Mouse (Mus musculus) Patski (cell line): ENCODE results near the gene Slc35g3. TPM values are rescaled to one million over a fixed set of nuclear protein-coding genes. Genes with fewer than 3 reads are reported as not detected.

Experiments
- ATAC-seq: fragments of 100-300 bp; one replicate; pipeline ENCODE4 v1.8.0; 2021
- CTCF ChIA-PET: fragments of 350-600 bp; sonication (Branson Sonifier 250); formaldehyde crosslinking; loops from one replicate; lab custom pipeline; 2022; ENCODE audit warnings: inconsistent platforms; lab: Charles Lee
- POLR2A ChIA-PET: fragments of 350-600 bp; sonication (Branson Sonifier 250); formaldehyde crosslinking; loops from one replicate; lab custom pipeline; 2022; ENCODE audit warnings: antibody characterized with exemption, inconsistent platforms; lab: Charles Lee
- DNase-seq: peaks from one replicate; pipeline ENCODE4 v3.0.0-alpha.2; 2011; ENCODE audit warnings: low read depth, low spot score
- H3K27me3 ChIP-seq: fragments of 371-371 bp; one replicate; pipeline ENCODE4 v1.5.1; 2021
- CTCF ChIP-seq: fragments of 100-300 bp; IDR thresholded peaks from one replicate; pipeline ENCODE4 v1.5.1; 2021
- in situ Hi-C: fragments of 300-500 bp; cut with MboI; formaldehyde crosslinking; loops from 3 replicates; pipeline ENCODE4 v1.11.1; 2018; ENCODE audit warnings: low pct_unique_long_range_greater_than_20kb, mixed read lengths
- polyA plus RNA-seq: library from polyadenylated mRNA; unstranded; gene quantifications from one replicate; pipeline ENCODE4 v1.2.3, GENCODE M21; 2021

Gene Slc35g3
- polyA plus RNA-seq, 1 experiment from 2014 or later, result 0.32 TPM

GRCm38 (mm10) chr11:69789431-69789830 lies 27.7 kb upstream of the Slc35g3 start:
- ATAC-seq (no peak), DNase-seq (no peak)
- TF ChIP-seq CTCF, result no peak
- in situ Hi-C loops, result no loop called here
- ChIA-PET POLR2A (interaction anchor here (0.9 to 1.7 kb wide), 3 partner anchors 11 to 32 kb away, joined by 3 to 5 read pairs (median 3); no protein-coding TSS in a partner anchor), CTCF (no interaction called here)
- H3K27me3 ChIP-seq, result no peaks in the 10 kb centered on the region

- in situ Hi-C loops, result no loop called here
- TF ChIP-seq CTCF, result no peak
- ATAC-seq, result no peak
Observed at GRCm38 (mm10) chr11:69787306-69787705, 25.5 kb upstream of the Slc35g3 start.

GRCm38 (mm10) chr11:69784793-69785272 lies 23.1 kb upstream of the Slc35g3 start:
- no peak for TF ChIP-seq CTCF
- DNase-seq, result no peak
- ChIA-PET POLR2A (no interaction called here), CTCF (interaction anchor here (0.7 to 1.9 kb wide), 3 partner anchors 10 to 15 kb away, joined by 3 to 7 read pairs (median 4); no protein-coding TSS in a partner anchor)
- no peaks in the 10 kb centered on the region for H3K27me3 ChIP-seq
- ATAC-seq, result no peak
- in situ Hi-C loops, result no loop called here

More at GRCm38 (mm10) chr11:69787306-69787705, 25.5 kb upstream of the Slc35g3 start:
- POLR2A ChIA-PET, result no interaction called here
- no peaks in the 10 kb centered on the region for H3K27me3 ChIP-seq
- no peak for DNase-seq
- CTCF ChIA-PET, result no interaction called here

- DNase-seq (no peak), ATAC-seq (no peak)
- in situ Hi-C loops, result no loop called here
- H3K27me3 ChIP-seq, result no peaks in the 10 kb centered on the region
- no peak for TF ChIP-seq CTCF
- POLR2A ChIA-PET, result interaction anchor here (1.0 to 2.0 kb wide), 2 partner anchors 15 to 101 kb away, joined by 3 to 6 read pairs; no protein-coding TSS in a partner anchor
- CTCF ChIA-PET, result interaction anchor here (1.2 kb wide), 1 partner anchor 11 kb away, joined by 3 read pairs; no protein-coding TSS in a partner anchor
Observed at GRCm38 (mm10) chr11:69781828-69782227, 20.1 kb upstream of the Slc35g3 start.

- no peak for DNase-seq
- no peaks in the 10 kb centered on the region for H3K27me3 ChIP-seq
- POLR2A ChIA-PET, result interaction anchor here (1.0 to 1.2 kb wide), 3 partner anchors 10 to 59 kb away, joined by 3 to 4 read pairs (median 3); partner anchors contain the start of genes Nlgn2 and Tmem256
- in situ Hi-C loops, result no loop called here
- CTCF ChIA-PET, result no interaction called here
- TF ChIP-seq CTCF, result no peak
- no peak for ATAC-seq
Observed at GRCm38 (mm10) chr11:69778985-69779384, 17.2 kb upstream of the Slc35g3 start.

- in situ Hi-C loops, result no loop called here
- ATAC-seq (no peak), DNase-seq (no peak)
- no peak for TF ChIP-seq CTCF
- ChIA-PET POLR2A (interaction anchor here (1.0 to 1.2 kb wide), 3 partner anchors 10 to 60 kb away, joined by 3 to 4 read pairs (median 3); partner anchors contain the start of genes Nlgn2 and Tmem256), CTCF (interaction anchor here (1.3 kb wide), 1 partner anchor 15 kb away, joined by 3 read pairs; no protein-coding TSS in a partner anchor)
- no peaks in the 10 kb centered on the region for H3K27me3 ChIP-seq
Observed at GRCm38 (mm10) chr11:69778258-69778982, 16.7 kb upstream of the Slc35g3 start.

GRCm38 (mm10) chr11:69777504-69778257 lies 15.9 kb upstream of the Slc35g3 start:
- DNase-seq (no peak), ATAC-seq (no peak)
- in situ Hi-C loops, result no loop called here
- no peaks in the 10 kb centered on the region for H3K27me3 ChIP-seq
- no peak for TF ChIP-seq CTCF
- CTCF ChIA-PET, result interaction anchor here (1.3 kb wide), 1 partner anchor 15 kb away, joined by 3 read pairs; no protein-coding TSS in a partner anchor
- POLR2A ChIA-PET, result interaction anchor here (1.0 to 1.2 kb wide), 3 partner anchors 10 to 60 kb away, joined by 3 to 4 read pairs (median 3); partner anchors contain the start of genes Nlgn2 and Tmem256

- in situ Hi-C loops, result no loop called here
- CTCF ChIA-PET, result no interaction called here
- ATAC-seq (no peak), DNase-seq (no peak)
- POLR2A ChIA-PET, result no interaction called here
- no peaks in the 10 kb centered on the region for H3K27me3 ChIP-seq
- TF ChIP-seq CTCF, result no peak
Observed at GRCm38 (mm10) chr11:69776488-69776887, 14.7 kb upstream of the Slc35g3 start.

- CTCF ChIA-PET, result no interaction called here
- DNase-seq (no peak), ATAC-seq (no peak)
- POLR2A ChIA-PET, result no interaction called here
- no peak for TF ChIP-seq CTCF
- in situ Hi-C loops, result no loop called here
- H3K27me3 ChIP-seq, result no peaks in the 10 kb centered on the region
Observed at GRCm38 (mm10) chr11:69775716-69776115, 13.9 kb upstream of the Slc35g3 start.

- no peak for TF ChIP-seq CTCF
- CTCF ChIA-PET, result interaction anchor here (0.7 kb wide), 1 partner anchor 10 kb away, joined by 3 read pairs; no protein-coding TSS in a partner anchor
- no peaks in the 10 kb centered on the region for H3K27me3 ChIP-seq
- in situ Hi-C loops, result no loop called here
- ATAC-seq (no peak), DNase-seq (no peak)
- POLR2A ChIA-PET, result no interaction called here
Observed at GRCm38 (mm10) chr11:69774961-69775360, 13.2 kb upstream of the Slc35g3 start.
